Mouse (Mus musculus): Measurements from ENCODE around the gene Abhd13. TPM values are rescaled to one million over a fixed set of nuclear protein-coding genes. Genes with fewer than 3 reads are reported as not detected.

Abhd13 gene
- polyA plus RNA-seq, 1 experiment = 6.3 TPM

GRCm38 (mm10) chr8:9979746-9980145 lies 2.2 kb downstream of the Abhd13 start:
- Histone ChIP-seq H3K4me1 (ENCODE audit: control insufficient read depth, insufficient read depth, low read length) (peaks cover 11% of the 10 kb centered on the region), H3K27me3 (replicated peaks; ENCODE audit: control insufficient read depth, insufficient read depth, low read length) (no peaks in the 10 kb centered on the region), H3K4me3 (ENCODE audit: insufficient read depth, low read depth, low read length) (no peak overlapping the region), H3K36me3 (ENCODE audit: control insufficient read depth, insufficient read depth, low read length) (no peaks in the 10 kb centered on the region), H3K27ac (ENCODE audit: insufficient read depth, low read depth, low read length) (no peak overlapping the region)
- TF ChIP-seq POLR2A (IDR thresholded peaks at IDR 0.05; ENCODE audit: low read depth, low read length) (no peak), CTCF (conservative IDR thresholded peaks at IDR 0.05; ENCODE audit: insufficient read depth, insufficient read length, low read depth, low read length) (no peak)
- 41% methylated on average over 1 of the region's 1 CpGs for WGBS
- DNase-seq = no peak

GRCm38 (mm10) chr8:9980188-9980587 lies 2.7 kb downstream of the Abhd13 start:
- Histone ChIP-seq H3K4me1 (ENCODE audit: control insufficient read depth, insufficient read depth, low read length) (peaks cover 11% of the 10 kb centered on the region), H3K4me3 (ENCODE audit: insufficient read depth, low read depth, low read length) (no peak overlapping the region), H3K27me3 (replicated peaks; ENCODE audit: control insufficient read depth, insufficient read depth, low read length) (no peaks in the 10 kb centered on the region), H3K27ac (ENCODE audit: insufficient read depth, low read depth, low read length) (no peak overlapping the region), H3K36me3 (ENCODE audit: control insufficient read depth, insufficient read depth, low read length) (no peaks in the 10 kb centered on the region)
- TF ChIP-seq POLR2A (IDR thresholded peaks at IDR 0.05; ENCODE audit: low read depth, low read length) = no peak
- no peak for TF ChIP-seq CTCF (conservative IDR thresholded peaks at IDR 0.05; ENCODE audit: insufficient read depth, insufficient read length, low read depth, low read length)
- DNase-seq = no peak

- Histone ChIP-seq H3K4me3 (ENCODE audit: insufficient read depth, low read depth, low read length) (no peak overlapping the region), H3K27me3 (replicated peaks; ENCODE audit: control insufficient read depth, insufficient read depth, low read length) (no peaks in the 10 kb centered on the region), H3K36me3 (ENCODE audit: control insufficient read depth, insufficient read depth, low read length) (no peaks in the 10 kb centered on the region), H3K27ac (ENCODE audit: insufficient read depth, low read depth, low read length) (no peak overlapping the region), H3K4me1 (ENCODE audit: control insufficient read depth, insufficient read depth, low read length) (no peaks in the 10 kb centered on the region)
- no peak for DNase-seq
- TF ChIP-seq POLR2A (IDR thresholded peaks at IDR 0.05; ENCODE audit: low read depth, low read length) (no peak), CTCF (conservative IDR thresholded peaks at IDR 0.05; ENCODE audit: insufficient read depth, insufficient read length, low read depth, low read length) (no peak)
- WGBS = 89% methylated on average over 7 of the region's 7 CpGs
Measured at GRCm38 (mm10) chr8:10004115-10004514, 26.6 kb downstream of the Abhd13 start.

GRCm38 (mm10) chr8:10006156-10006985 lies 28.9 kb downstream of the Abhd13 start, which contains the start of gene Tnfsf13b:
Tnfsf13b (plus strand) TSS chr8:10006467.
- H3K27ac ChIP-seq (ENCODE audit: insufficient read depth, low read depth, low read length) = no peak within 1 kb of the TSS
- TF ChIP-seq POLR2A (IDR thresholded peaks at IDR 0.05; ENCODE audit: low read depth, low read length) = no peak
- TF ChIP-seq CTCF (conservative IDR thresholded peaks at IDR 0.05; ENCODE audit: insufficient read depth, insufficient read length, low read depth, low read length) = no peak
- H3K36me3 ChIP-seq (ENCODE audit: control insufficient read depth, insufficient read depth, low read length) = no peaks in the 10 kb centered on the region
- H3K4me3 ChIP-seq (ENCODE audit: insufficient read depth, low read depth, low read length) = peak within 1 kb of the TSS; percentile 35
- no peaks in the 10 kb centered on the region for H3K27me3 ChIP-seq (replicated peaks; ENCODE audit: control insufficient read depth, insufficient read depth, low read length)
- H3K4me1 ChIP-seq (ENCODE audit: control insufficient read depth, insufficient read depth, low read length) = no peaks in the 10 kb centered on the region
- DNase-seq = peak; percentile 42
- WGBS = 51% methylated on average over 16 of the region's 16 CpGs

- Histone ChIP-seq H3K36me3 (ENCODE audit: control insufficient read depth, insufficient read depth, low read length) (no peaks in the 10 kb centered on the region), H3K4me3 (ENCODE audit: insufficient read depth, low read depth, low read length) (peak overlapping the region; percentile 35), H3K27ac (ENCODE audit: insufficient read depth, low read depth, low read length) (no peak overlapping the region), H3K4me1 (ENCODE audit: control insufficient read depth, insufficient read depth, low read length) (no peaks in the 10 kb centered on the region), H3K27me3 (replicated peaks; ENCODE audit: control insufficient read depth, insufficient read depth, low read length) (no peaks in the 10 kb centered on the region)
- peak; percentile 30 for DNase-seq
- TF ChIP-seq CTCF (conservative IDR thresholded peaks at IDR 0.05; ENCODE audit: insufficient read depth, insufficient read length, low read depth, low read length) (no peak), POLR2A (IDR thresholded peaks at IDR 0.05; ENCODE audit: low read depth, low read length) (no peak)
- 6% methylated on average over 29 of the region's 29 CpGs for WGBS
Measured at GRCm38 (mm10) chr8:10006986-10007659, 29.6 kb downstream of the Abhd13 start.

GRCm38 (mm10) chr8:10007660-10008028 lies 30.1 kb downstream of the Abhd13 start:
- Histone ChIP-seq H3K36me3 (ENCODE audit: control insufficient read depth, insufficient read depth, low read length) (no peaks in the 10 kb centered on the region), H3K4me1 (ENCODE audit: control insufficient read depth, insufficient read depth, low read length) (no peaks in the 10 kb centered on the region), H3K4me3 (ENCODE audit: insufficient read depth, low read depth, low read length) (peak overlapping the region; percentile 35; the same call in 1 of the 2 replicates), H3K27ac (ENCODE audit: insufficient read depth, low read depth, low read length) (no peak overlapping the region), H3K27me3 (replicated peaks; ENCODE audit: control insufficient read depth, insufficient read depth, low read length) (no peaks in the 10 kb centered on the region)
- WGBS = 47% methylated on average over 6 of the region's 6 CpGs
- DNase-seq = no peak
- TF ChIP-seq CTCF (conservative IDR thresholded peaks at IDR 0.05; ENCODE audit: insufficient read depth, insufficient read length, low read depth, low read length) = no peak
- no peak for TF ChIP-seq POLR2A (IDR thresholded peaks at IDR 0.05; ENCODE audit: low read depth, low read length)

GRCm38 (mm10) chr8:10016252-10016651 lies 38.7 kb downstream of the Abhd13 start:
- no peaks in the 10 kb centered on the region for H3K27me3 ChIP-seq (replicated peaks; ENCODE audit: control insufficient read depth, insufficient read depth, low read length)
- TF ChIP-seq CTCF (conservative IDR thresholded peaks at IDR 0.05; ENCODE audit: insufficient read depth, insufficient read length, low read depth, low read length) (no peak), POLR2A (IDR thresholded peaks at IDR 0.05; ENCODE audit: low read depth, low read length) (no peak)
- 85% methylated on average over 1 of the region's 1 CpGs for WGBS
- DNase-seq = no peak
- H3K27ac ChIP-seq (ENCODE audit: insufficient read depth, low read depth, low read length) = no peak overlapping the region
- no peak overlapping the region for H3K4me3 ChIP-seq (ENCODE audit: insufficient read depth, low read depth, low read length)
- H3K36me3 ChIP-seq (ENCODE audit: control insufficient read depth, insufficient read depth, low read length) = no peaks in the 10 kb centered on the region
- H3K4me1 ChIP-seq (ENCODE audit: control insufficient read depth, insufficient read depth, low read length) = no peaks in the 10 kb centered on the region; the same call in 1 of the 2 replicates
